Mouse (Mus musculus) ES-Bruce4 (cell line): Measurements from ENCODE around the gene Fam227b.

Source experiments
- CTCF ChIP-seq: IDR thresholded peaks from one replicate; pipeline ENCODE4 v1.8.1; 2011; ENCODE audit warnings: low read depth, low read length
- EP300 ChIP-seq: IDR thresholded peaks from 2 replicates; pipeline ENCODE4 v1.6.1; 2011; ENCODE audit warnings: low read depth, low read length; ENCODE audit not compliant: insufficient read depth
- POLR2A ChIP-seq: IDR thresholded peaks from one replicate; pipeline ENCODE4 v1.8.1; 2011; ENCODE audit warnings: low read length; ENCODE audit not compliant: insufficient read depth

DNA sequence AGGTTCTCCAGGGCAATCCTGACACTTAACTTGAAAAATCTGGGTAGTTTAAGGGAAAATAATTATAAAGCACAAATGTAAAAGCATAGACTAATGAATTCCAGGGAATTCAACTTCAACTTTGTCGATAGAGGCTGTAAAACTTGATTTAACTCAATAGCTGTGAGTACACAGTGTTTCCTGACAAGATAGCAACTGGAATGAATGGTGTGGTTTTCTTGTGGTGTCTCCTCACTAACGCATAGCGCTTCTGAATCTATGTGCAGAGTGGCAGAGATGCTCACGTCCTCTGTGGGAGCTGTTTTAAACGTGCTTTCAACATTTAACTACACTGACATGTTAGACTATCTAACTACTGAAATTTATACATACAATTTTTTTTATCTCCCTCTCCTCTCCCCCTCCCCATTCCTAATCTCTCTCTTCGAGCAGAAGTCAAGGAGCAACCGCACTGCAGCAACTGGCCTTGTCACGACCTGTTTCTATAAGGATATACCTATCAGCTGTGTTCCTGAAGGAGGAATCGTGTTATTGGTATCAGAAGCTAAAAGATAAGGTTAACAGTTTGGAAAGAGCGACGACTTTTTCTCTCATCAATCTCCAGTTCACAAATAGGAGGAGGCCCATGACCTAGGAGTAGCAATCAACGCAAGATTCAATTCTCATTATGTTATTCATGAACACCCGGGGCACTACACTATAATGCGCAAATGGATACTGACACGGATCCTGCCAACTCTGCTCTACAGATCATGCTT lies 116.6 kb downstream of the Fam227b start:
- no peak for TF ChIP-seq POLR2A
- TF ChIP-seq EP300, result no peak
- TF ChIP-seq CTCF, result no peak
